In genomic region chr12:80021030-80021473, GRCm38 (mm10) we compare ENCODE assay signal across 10 mouse cellular contexts.
A peak's percentile ranks its signal among the peaks of the same experiment; 100 is the strongest.
DNase-seq lines count a peak whose midpoint lies in the region; ATAC-seq and TF ChIP-seq lines count a peak whose summit lies in the region.
"Had no signal": no experiment of that assay in that cellular context is flagged by ENCODE, and none has a peak within 500 bp of the region (broad histone marks: within the 10 kb centered on the region; RNA-seq: fewer than 3 reads in every experiment).

No protein-coding gene starts in this region.

- H3K9ac ChIP-seq in forebrain, postnatal 0 days = no peak overlapping the region
- peak overlapping the region; percentile 45; the same call in 1 of the 2 replicates for H3K9ac ChIP-seq in midbrain, embryonic 11.5 days (ENCODE audit: low read length)
- no peak overlapping the region for H3K9ac ChIP-seq in midbrain, embryonic 15.5 days
- no peak overlapping the region for H3K9ac ChIP-seq in intestine, embryonic 15.5 days

- peak overlapping the region; percentile 40 for H3K4me3 ChIP-seq in forebrain, embryonic 10.5 days
- H3K4me3 ChIP-seq in forebrain, postnatal 0 days (ENCODE audit: low read depth, low read length) = no peak overlapping the region
- H3K4me3 ChIP-seq in midbrain, embryonic 11.5 days (ENCODE audit: low read depth, low read length) = no peak overlapping the region
- no peak overlapping the region for H3K4me3 ChIP-seq in midbrain, embryonic 15.5 days
- no peak overlapping the region for H3K4me3 ChIP-seq in intestine, embryonic 15.5 days (replicated peaks)
- H3K4me3 ChIP-seq: gastrocnemius, adult 2 months had no signal

- no peak overlapping the region for H3K4me2 ChIP-seq in forebrain, postnatal 0 days (ENCODE audit: low read depth)
- peak overlapping the region; percentile 26; the same call in 1 of the 2 replicates for H3K4me2 ChIP-seq in midbrain, embryonic 11.5 days
- H3K4me2 ChIP-seq in midbrain, embryonic 15.5 days = no peak overlapping the region
- H3K4me2 ChIP-seq in intestine, embryonic 15.5 days (replicated peaks) = no peak overlapping the region

- ATAC-seq in forebrain, postnatal 0 days = no peak
- no peak; the same call in 1 of the 2 replicates for ATAC-seq in midbrain, embryonic 11.5 days (ENCODE audit: low FRiP score)
- ATAC-seq in midbrain, embryonic 15.5 days (replicated peaks) = no peak
- ATAC-seq in intestine, embryonic 15.5 days = no peak

- H3K27me3 ChIP-seq in forebrain, embryonic 10.5 days (ENCODE audit: poor library complexity, severe bottlenecking) = no peaks in the 10 kb centered on the region
- no peaks in the 10 kb centered on the region for H3K27me3 ChIP-seq in forebrain, postnatal 0 days (ENCODE audit: insufficient read depth, low read length)
- H3K27me3 ChIP-seq in midbrain, embryonic 11.5 days (ENCODE audit: control insufficient read depth, insufficient read depth, low read length) = no peaks in the 10 kb centered on the region
- H3K27me3 ChIP-seq in midbrain, embryonic 15.5 days (replicated peaks) = no peaks in the 10 kb centered on the region
- no peaks in the 10 kb centered on the region for H3K27me3 ChIP-seq in intestine, embryonic 15.5 days (replicated peaks)

- peaks cover 74% of the 10 kb centered on the region for H3K4me1 ChIP-seq in forebrain, embryonic 10.5 days
- peaks cover 3% of the 10 kb centered on the region; the same call in 1 of the 2 replicates for H3K4me1 ChIP-seq in forebrain, postnatal 0 days (ENCODE audit: insufficient read depth)
- peaks cover 44% of the 10 kb centered on the region for H3K4me1 ChIP-seq in midbrain, embryonic 11.5 days (ENCODE audit: control insufficient read depth, insufficient read depth, low read length)
- H3K4me1 ChIP-seq in midbrain, embryonic 15.5 days = peaks cover 34% of the 10 kb centered on the region
- peaks cover 26% of the 10 kb centered on the region for H3K4me1 ChIP-seq in intestine, embryonic 15.5 days (replicated peaks)

- no peak for TF ChIP-seq CTCF in forebrain, postnatal 0 days (IDR thresholded peaks at IDR 0.05; ENCODE audit: low read depth)

- H3K36me3 ChIP-seq in forebrain, embryonic 10.5 days (replicated peaks) = no peaks in the 10 kb centered on the region
- no peaks in the 10 kb centered on the region for H3K36me3 ChIP-seq in forebrain, postnatal 0 days (ENCODE audit: insufficient read depth)
- H3K36me3 ChIP-seq in midbrain, embryonic 11.5 days (ENCODE audit: control insufficient read depth, insufficient read depth, low read length) = no peaks in the 10 kb centered on the region
- no peaks in the 10 kb centered on the region for H3K36me3 ChIP-seq in midbrain, embryonic 15.5 days (replicated peaks)
- no peaks in the 10 kb centered on the region for H3K36me3 ChIP-seq in intestine, embryonic 15.5 days

- DNase-seq in forebrain, embryonic 10.5 days (ENCODE audit: extremely low spot score, low spot score) = peak; percentile 40
- no peak for DNase-seq in forebrain, postnatal 0 days
- peak; percentile 90 for DNase-seq in midbrain, embryonic 11.5 days (ENCODE audit: low spot score, missing footprints)
- DNase-seq in retina, postnatal 1 day = peak; percentile 43
- DNase-seq in adipocyte (ENCODE audit: low spot score) = no peak
- no peak for DNase-seq in cerebellum, adult 11-12 months
- DNase-seq: gastrocnemius, adult 2 months; lung, postnatal 10 days had no signal

- peak overlapping the region; percentile 90 for H3K27ac ChIP-seq in forebrain, embryonic 10.5 days
- H3K27ac ChIP-seq in forebrain, postnatal 0 days (ENCODE audit: low read depth, low read length) = no peak overlapping the region
- peak overlapping the region; percentile 87 for H3K27ac ChIP-seq in midbrain, embryonic 11.5 days (ENCODE audit: low read depth, low read length)
- no peak overlapping the region for H3K27ac ChIP-seq in midbrain, embryonic 15.5 days
- H3K27ac ChIP-seq in intestine, embryonic 15.5 days = peak overlapping the region; percentile 24; the same call in 1 of the 2 replicates
- H3K27ac ChIP-seq: gastrocnemius, adult 2 months had no signal

- H3K9me3 ChIP-seq in forebrain, embryonic 10.5 days = no peaks in the 10 kb centered on the region
- no peaks in the 10 kb centered on the region for H3K9me3 ChIP-seq in forebrain, postnatal 0 days (ENCODE audit: low read length)
- no peaks in the 10 kb centered on the region for H3K9me3 ChIP-seq in midbrain, embryonic 11.5 days (ENCODE audit: control insufficient read depth, low read length)
- H3K9me3 ChIP-seq in midbrain, embryonic 15.5 days = no peaks in the 10 kb centered on the region
- H3K9me3 ChIP-seq in intestine, embryonic 15.5 days = no peaks in the 10 kb centered on the region

- WGBS in forebrain, embryonic 10.5 days = 4% methylated on average over 6 of the region's 6 CpGs
- 8% methylated on average over 6 of the region's 6 CpGs for WGBS in forebrain, postnatal 0 days
- WGBS in midbrain, embryonic 11.5 days = 1% methylated on average over 6 of the region's 6 CpGs
- WGBS in midbrain, embryonic 15.5 days = 6% methylated on average over 6 of the region's 6 CpGs
- 17% methylated on average over 6 of the region's 6 CpGs for WGBS in intestine, embryonic 15.5 days

Comparison
In these comparisons a context has a peak if more than half of its experiments do, and no peak if none do; other contexts are left out.
1. DNase-seq: peak in forebrain, embryonic 10.5 days (single experiment), midbrain, embryonic 11.5 days (single experiment) and retina, postnatal 1 day (single experiment); none in forebrain, postnatal 0 days (single experiment), adipocyte (single experiment) and cerebellum, adult 11-12 months (single experiment).
2. H3K27ac ChIP-seq: peak in forebrain, embryonic 10.5 days (single experiment), midbrain, embryonic 11.5 days (single experiment) and intestine, embryonic 15.5 days (single experiment); none in forebrain, postnatal 0 days (single experiment) and midbrain, embryonic 15.5 days (single experiment).